Mouse (Mus musculus): ENCODE results near the gene Daam2. TPM values are rescaled to one million over a fixed set of nuclear protein-coding genes. Genes with fewer than 3 reads are reported as not detected.

The Daam2 gene
- polyA plus RNA-seq, 1 experiment, result 0.28 TPM

- Histone ChIP-seq H3K9ac (ENCODE audit: low read depth, poor library complexity, severe bottlenecking) (no peak overlapping the region), H3K4me3 (ENCODE audit: low read depth, low read length) (no peak overlapping the region), H3K27ac (ENCODE audit: insufficient read depth, low read length) (no peak overlapping the region), H3K27me3 (ENCODE audit: control insufficient read depth, insufficient read depth, low read length, poor library complexity, severe bottlenecking) (no peaks in the 10 kb centered on the region), H3K4me1 (ENCODE audit: control insufficient read depth, insufficient read depth, low read length) (no peaks in the 10 kb centered on the region), H3K36me3 (ENCODE audit: control insufficient read depth, insufficient read depth, low read length, poor library complexity, severe bottlenecking) (no peaks in the 10 kb centered on the region), H3K9me3 (replicated peaks; ENCODE audit: control insufficient read depth, insufficient read depth, low read length, poor library complexity, severe bottlenecking) (no peaks in the 10 kb centered on the region)
- TF ChIP-seq EP300 (IDR thresholded peaks at IDR 0.05; ENCODE audit: insufficient read depth, low read depth, low read length) (no peak), CTCF (IDR thresholded peaks at IDR 0.05; ENCODE audit: low read depth, low read length) (no peak), POLR2A (IDR thresholded peaks at IDR 0.05; ENCODE audit: insufficient read depth, low read length) (no peak)
Observed at GRCm38 (mm10) chr17:49522435-49522834, 41.7 kb downstream of the Daam2 start.

GRCm38 (mm10) chr17:49522002-49522401 lies 42.1 kb downstream of the Daam2 start:
- TF ChIP-seq POLR2A (IDR thresholded peaks at IDR 0.05; ENCODE audit: insufficient read depth, low read length) (no peak), CTCF (IDR thresholded peaks at IDR 0.05; ENCODE audit: low read depth, low read length) (no peak)
- H3K9me3 ChIP-seq (replicated peaks; ENCODE audit: control insufficient read depth, insufficient read depth, low read length, poor library complexity, severe bottlenecking), result no peaks in the 10 kb centered on the region
- no peaks in the 10 kb centered on the region for H3K4me1 ChIP-seq (ENCODE audit: control insufficient read depth, insufficient read depth, low read length)
- H3K9ac ChIP-seq (ENCODE audit: low read depth, poor library complexity, severe bottlenecking), result no peak overlapping the region
- H3K36me3 ChIP-seq (ENCODE audit: control insufficient read depth, insufficient read depth, low read length, poor library complexity, severe bottlenecking), result no peaks in the 10 kb centered on the region
- no peak overlapping the region for H3K27ac ChIP-seq (ENCODE audit: insufficient read depth, low read length)
- no peaks in the 10 kb centered on the region for H3K27me3 ChIP-seq (ENCODE audit: control insufficient read depth, insufficient read depth, low read length, poor library complexity, severe bottlenecking)
- H3K4me3 ChIP-seq (ENCODE audit: low read depth, low read length), result no peak overlapping the region

- Histone ChIP-seq H3K9me3 (replicated peaks; ENCODE audit: control insufficient read depth, insufficient read depth, low read length, poor library complexity, severe bottlenecking) (no peaks in the 10 kb centered on the region), H3K9ac (ENCODE audit: low read depth, poor library complexity, severe bottlenecking) (no peak overlapping the region), H3K4me3 (ENCODE audit: low read depth, low read length) (no peak overlapping the region), H3K27ac (ENCODE audit: insufficient read depth, low read length) (no peak overlapping the region), H3K4me1 (ENCODE audit: control insufficient read depth, insufficient read depth, low read length) (no peaks in the 10 kb centered on the region), H3K36me3 (ENCODE audit: control insufficient read depth, insufficient read depth, low read length, poor library complexity, severe bottlenecking) (no peaks in the 10 kb centered on the region), H3K27me3 (ENCODE audit: control insufficient read depth, insufficient read depth, low read length, poor library complexity, severe bottlenecking) (no peaks in the 10 kb centered on the region)
- TF ChIP-seq EP300 (IDR thresholded peaks at IDR 0.05; ENCODE audit: insufficient read depth, low read depth, low read length) (no peak), POLR2A (IDR thresholded peaks at IDR 0.05; ENCODE audit: insufficient read depth, low read length) (no peak), CTCF (IDR thresholded peaks at IDR 0.05; ENCODE audit: low read depth, low read length) (no peak)
Observed at GRCm38 (mm10) chr17:49520674-49521073, 43.5 kb downstream of the Daam2 start.

- Histone ChIP-seq H3K27me3 (ENCODE audit: control insufficient read depth, insufficient read depth, low read length, poor library complexity, severe bottlenecking) (no peaks in the 10 kb centered on the region), H3K4me3 (ENCODE audit: low read depth, low read length) (no peak overlapping the region), H3K36me3 (ENCODE audit: control insufficient read depth, insufficient read depth, low read length, poor library complexity, severe bottlenecking) (no peaks in the 10 kb centered on the region), H3K9me3 (replicated peaks; ENCODE audit: control insufficient read depth, insufficient read depth, low read length, poor library complexity, severe bottlenecking) (no peaks in the 10 kb centered on the region), H3K27ac (ENCODE audit: insufficient read depth, low read length) (no peak overlapping the region), H3K4me1 (ENCODE audit: control insufficient read depth, insufficient read depth, low read length) (no peaks in the 10 kb centered on the region), H3K9ac (ENCODE audit: low read depth, poor library complexity, severe bottlenecking) (no peak overlapping the region)
- no peak for TF ChIP-seq EP300 (IDR thresholded peaks at IDR 0.05; ENCODE audit: insufficient read depth, low read depth, low read length)
- no peak for TF ChIP-seq CTCF (IDR thresholded peaks at IDR 0.05; ENCODE audit: low read depth, low read length)
- TF ChIP-seq POLR2A (IDR thresholded peaks at IDR 0.05; ENCODE audit: insufficient read depth, low read length), result no peak
Observed at GRCm38 (mm10) chr17:49519576-49520247, 44.4 kb downstream of the Daam2 start.

DNA sequence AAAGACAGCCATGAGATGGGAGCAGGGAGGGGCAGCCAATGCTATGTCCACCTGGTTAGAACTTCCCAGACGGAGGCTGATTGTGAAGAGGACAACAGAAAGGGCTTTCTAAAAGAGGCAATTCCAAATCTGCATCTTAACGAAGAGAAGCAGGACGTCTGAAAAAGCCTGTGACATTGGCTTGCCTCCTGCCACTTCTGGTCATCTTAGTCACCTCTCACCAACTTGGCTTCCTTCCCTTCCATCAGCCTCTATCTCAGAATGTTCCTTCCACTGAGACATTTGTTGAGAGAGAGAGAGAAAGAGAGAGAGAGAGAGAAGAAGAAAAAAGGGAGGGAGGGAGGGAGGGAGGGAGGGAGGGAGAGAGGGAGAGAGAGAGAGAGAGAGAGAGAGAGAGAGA lies 47.1 kb downstream of the Daam2 start:
- no peaks in the 10 kb centered on the region for H3K4me1 ChIP-seq (ENCODE audit: control insufficient read depth, insufficient read depth, low read length)
- no peaks in the 10 kb centered on the region for H3K9me3 ChIP-seq (replicated peaks; ENCODE audit: control insufficient read depth, insufficient read depth, low read length, poor library complexity, severe bottlenecking)
- H3K36me3 ChIP-seq (ENCODE audit: control insufficient read depth, insufficient read depth, low read length, poor library complexity, severe bottlenecking), result no peaks in the 10 kb centered on the region
- H3K9ac ChIP-seq (ENCODE audit: low read depth, poor library complexity, severe bottlenecking), result no peak overlapping the region
- H3K27ac ChIP-seq (ENCODE audit: insufficient read depth, low read length), result no peak overlapping the region
- no peaks in the 10 kb centered on the region for H3K27me3 ChIP-seq (ENCODE audit: control insufficient read depth, insufficient read depth, low read length, poor library complexity, severe bottlenecking)
- TF ChIP-seq CTCF (IDR thresholded peaks at IDR 0.05; ENCODE audit: low read depth, low read length) (no peak), POLR2A (IDR thresholded peaks at IDR 0.05; ENCODE audit: insufficient read depth, low read length) (no peak), EP300 (IDR thresholded peaks at IDR 0.05; ENCODE audit: insufficient read depth, low read depth, low read length) (no peak)
- H3K4me3 ChIP-seq (ENCODE audit: low read depth, low read length), result no peak overlapping the region

DNA sequence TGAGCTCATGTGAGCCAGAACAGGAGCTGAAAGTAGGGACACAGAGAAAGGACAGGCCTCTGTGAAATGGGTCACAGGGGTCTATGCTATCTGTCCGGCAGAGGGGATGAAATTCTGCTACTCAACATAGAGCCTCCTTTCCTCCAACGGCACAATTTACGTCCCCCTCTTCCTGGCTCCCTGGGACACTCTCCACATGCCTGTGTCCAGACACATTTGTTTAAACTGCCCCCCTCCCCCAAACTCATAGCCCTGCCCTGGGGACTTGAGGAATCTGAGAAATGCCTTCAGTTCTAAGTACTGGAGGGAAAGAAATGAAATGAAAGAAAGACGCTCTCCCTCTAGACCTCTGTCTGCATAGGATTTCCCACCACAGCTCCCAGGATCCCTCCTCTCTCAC lies 48.5 kb downstream of the Daam2 start:
- TF ChIP-seq CTCF (IDR thresholded peaks at IDR 0.05; ENCODE audit: low read depth, low read length) (no peak), EP300 (IDR thresholded peaks at IDR 0.05; ENCODE audit: insufficient read depth, low read depth, low read length) (no peak), POLR2A (IDR thresholded peaks at IDR 0.05; ENCODE audit: insufficient read depth, low read length) (no peak)
- Histone ChIP-seq H3K9ac (ENCODE audit: low read depth, poor library complexity, severe bottlenecking) (no peak overlapping the region), H3K36me3 (ENCODE audit: control insufficient read depth, insufficient read depth, low read length, poor library complexity, severe bottlenecking) (no peaks in the 10 kb centered on the region), H3K4me3 (ENCODE audit: low read depth, low read length) (no peak overlapping the region), H3K27ac (ENCODE audit: insufficient read depth, low read length) (no peak overlapping the region), H3K9me3 (replicated peaks; ENCODE audit: control insufficient read depth, insufficient read depth, low read length, poor library complexity, severe bottlenecking) (no peaks in the 10 kb centered on the region), H3K4me1 (ENCODE audit: control insufficient read depth, insufficient read depth, low read length) (no peaks in the 10 kb centered on the region), H3K27me3 (ENCODE audit: control insufficient read depth, insufficient read depth, low read length, poor library complexity, severe bottlenecking) (no peaks in the 10 kb centered on the region)

Measured in ES-Bruce4 (cell line).